Comparison of ENCODE assay signal across 14 mouse cellular contexts in genomic region chr14:8850208-8850607, GRCm38 (mm10).
"Had no signal": no experiment of that assay in that cellular context is flagged by ENCODE, and none has a peak within 500 bp of the region (broad histone marks: within the 10 kb centered on the region; RNA-seq: fewer than 3 reads in every experiment).

No protein-coding gene starts in this region.

- H3K4me2 ChIP-seq: limb, embryonic 15.5 days; midbrain, embryonic 15.5 days; neural tube, embryonic 12.5 days had no signal

- H3K36me3 ChIP-seq: limb, embryonic 15.5 days; midbrain, embryonic 10.5 days; midbrain, embryonic 15.5 days; neural tube, embryonic 12.5 days had no signal

- DNase-seq: kidney, adult 8-10 months; kidney, postnatal 25 days; layer of hippocampus, adult 9-11 months; layer of hippocampus, postnatal 36 days; lung, adult 2 months; lung, postnatal 36 days; spleen, adult 18-20 months; thymus, adult 18-20 months; thymus, postnatal 25 days had no signal

- ATAC-seq: lung, postnatal 0 days; midbrain, embryonic 15.5 days had no signal

- H3K4me1 ChIP-seq: limb, embryonic 15.5 days; midbrain, embryonic 10.5 days; midbrain, embryonic 15.5 days; neural tube, embryonic 12.5 days had no signal

- H3K27me3 ChIP-seq: limb, embryonic 15.5 days; midbrain, embryonic 15.5 days; neural tube, embryonic 12.5 days had no signal

- H3K27ac ChIP-seq: limb, embryonic 15.5 days; midbrain, embryonic 10.5 days; midbrain, embryonic 15.5 days; neural tube, embryonic 12.5 days had no signal

- H3K9me3 ChIP-seq: limb, embryonic 15.5 days; midbrain, embryonic 10.5 days; midbrain, embryonic 15.5 days; neural tube, embryonic 12.5 days had no signal

- H3K9ac ChIP-seq: limb, embryonic 15.5 days; midbrain, embryonic 15.5 days; neural tube, embryonic 12.5 days had no signal

- H3K4me3 ChIP-seq: limb, embryonic 15.5 days; midbrain, embryonic 10.5 days; midbrain, embryonic 15.5 days; neural tube, embryonic 12.5 days had no signal
